ENCODE assay signal across 7 mouse cellular contexts in genomic region chr7:144942744-144943135, GRCm38 (mm10). TPM values are rescaled to one million over a fixed set of nuclear protein-coding genes. Genes with fewer than 3 reads are reported as not detected.
DNase-seq lines count a peak whose midpoint lies in the region; ATAC-seq and TF ChIP-seq lines count a peak whose summit lies in the region.

No protein-coding gene starts in this region.

- no peak for TF ChIP-seq CTCF in C2C12 (IDR thresholded peaks at IDR 0.05; ENCODE audit: control insufficient read depth, insufficient read depth, insufficient read length)
- no peak for TF ChIP-seq CTCF in ES-Bruce4 (IDR thresholded peaks at IDR 0.05; ENCODE audit: low read depth, low read length)
- TF ChIP-seq CTCF in liver, postnatal 0 days (IDR thresholded peaks at IDR 0.05; ENCODE audit: low read depth): no peak

- under 1% methylated on average over 20 of the region's 20 CpGs for WGBS in hindbrain, embryonic 10.5 days
- 2% methylated on average over 20 of the region's 20 CpGs for WGBS in liver, postnatal 0 days (ENCODE audit: insufficient replicate concordance)

- H3K36me3 ChIP-seq in C2C12 (ENCODE audit: control insufficient read depth, insufficient read depth): peaks cover 2% of the 10 kb centered on the region
- no peaks in the 10 kb centered on the region for H3K36me3 ChIP-seq in ES-Bruce4 (ENCODE audit: control insufficient read depth, insufficient read depth, low read length, poor library complexity, severe bottlenecking)
- H3K36me3 ChIP-seq in hindbrain, embryonic 10.5 days: peaks cover 3% of the 10 kb centered on the region; the same call in 1 of the 2 replicates
- no peaks in the 10 kb centered on the region for H3K36me3 ChIP-seq in liver, postnatal 0 days (replicated peaks; ENCODE audit: insufficient read depth, low read length)

- peak overlapping the region; percentile 67 for H3ac ChIP-seq in C2C12 (ENCODE audit: control insufficient read depth, insufficient read length, low read depth)

- H3K4me2 ChIP-seq in liver, postnatal 0 days (ENCODE audit: low read depth, low read length): peak overlapping the region; percentile 95

- H3K27me3 ChIP-seq in C2C12 (ENCODE audit: control insufficient read depth, insufficient read depth, insufficient read length): no peaks in the 10 kb centered on the region
- no peaks in the 10 kb centered on the region for H3K27me3 ChIP-seq in ES-Bruce4 (ENCODE audit: control insufficient read depth, insufficient read depth, low read length, poor library complexity, severe bottlenecking)
- peaks cover 21% of the 10 kb centered on the region for H3K27me3 ChIP-seq in hindbrain, embryonic 10.5 days (ENCODE audit: insufficient read depth, poor library complexity, severe bottlenecking)
- H3K27me3 ChIP-seq in liver, postnatal 0 days (ENCODE audit: insufficient read depth, low read length): peaks cover 59% of the 10 kb centered on the region

- peak overlapping the region; percentile 89 for H3K4me3 ChIP-seq in C2C12 (ENCODE audit: insufficient read depth, poor library complexity, severe bottlenecking)
- peak overlapping the region; percentile 88 for H3K4me3 ChIP-seq in ES-Bruce4 (ENCODE audit: low read depth, low read length)
- H3K4me3 ChIP-seq in hindbrain, embryonic 10.5 days: peak overlapping the region; percentile 86
- H3K4me3 ChIP-seq in liver, postnatal 0 days (ENCODE audit: low read depth, low read length): peak overlapping the region; percentile 26; the same call in 1 of the 2 replicates

- no peak for TF ChIP-seq EP300 in ES-Bruce4 (IDR thresholded peaks at IDR 0.05; ENCODE audit: insufficient read depth, low read depth, low read length)
- no peak for TF ChIP-seq EP300 in liver, postnatal 0 days (IDR thresholded peaks at IDR 0.05; ENCODE audit: low read depth)

- H3K79me2 ChIP-seq in C2C12 (ENCODE audit: control insufficient read depth, insufficient read depth): peaks cover 19% of the 10 kb centered on the region

- no peaks in the 10 kb centered on the region for H3K9me3 ChIP-seq in ES-Bruce4 (replicated peaks; ENCODE audit: control insufficient read depth, insufficient read depth, low read length, poor library complexity, severe bottlenecking)
- no peaks in the 10 kb centered on the region for H3K9me3 ChIP-seq in hindbrain, embryonic 10.5 days
- no peaks in the 10 kb centered on the region for H3K9me3 ChIP-seq in liver, postnatal 0 days (ENCODE audit: low read length)

- H3K27ac ChIP-seq in ES-Bruce4 (ENCODE audit: insufficient read depth, low read length): peak overlapping the region; percentile 69
- peak overlapping the region; percentile 97 for H3K27ac ChIP-seq in hindbrain, embryonic 10.5 days
- no peak overlapping the region for H3K27ac ChIP-seq in liver, postnatal 0 days (ENCODE audit: low read depth)

- no peak for ATAC-seq in liver, postnatal 0 days

- H3K4me1 ChIP-seq in ES-Bruce4 (ENCODE audit: control insufficient read depth, insufficient read depth, low read length): no peaks in the 10 kb centered on the region
- peaks cover 55% of the 10 kb centered on the region for H3K4me1 ChIP-seq in hindbrain, embryonic 10.5 days (replicated peaks)
- H3K4me1 ChIP-seq in liver, postnatal 0 days (ENCODE audit: insufficient read depth): peaks cover 38% of the 10 kb centered on the region

- H3K9ac ChIP-seq in ES-Bruce4 (ENCODE audit: low read depth, poor library complexity, severe bottlenecking): peak overlapping the region; percentile 79
- peak overlapping the region; percentile 41 for H3K9ac ChIP-seq in liver, postnatal 0 days (replicated peaks)

- no peak for DNase-seq in hindbrain, embryonic 10.5 days (ENCODE audit: low spot score)
- DNase-seq in liver, postnatal 0 days: no peak
- DNase-seq in thymus, postnatal 36 days: no peak
- DNase-seq in embryo, embryonic 9.5 days (ENCODE audit: extremely low spot score): no peak
- DNase-seq in spleen, adult 18-20 months: no peak

- TF ChIP-seq POLR2A in ES-Bruce4 (IDR thresholded peaks at IDR 0.05; ENCODE audit: insufficient read depth, low read length): no peak

- H3K79me3 ChIP-seq in C2C12 (ENCODE audit: low read depth): peaks cover 15% of the 10 kb centered on the region

TF ChIP-seq in C2C12, 6 proteins besides CTCF, POLR2A, EP300 and RAD21:
- no peak for TF ChIP-seq FOSL1 (IDR thresholded peaks at IDR 0.05; ENCODE audit: insufficient read depth, low read length, poor library complexity, severe bottlenecking)
- no peak for TF ChIP-seq MYOD1 (IDR thresholded peaks at IDR 0.05; ENCODE audit: control insufficient read depth, insufficient read length, low read depth)
- TF ChIP-seq CEBPB (IDR thresholded peaks at IDR 0.05; ENCODE audit: low read depth): no peak
- no peak for TF ChIP-seq MAX (IDR thresholded peaks at IDR 0.05)
- TF ChIP-seq MYOG (IDR thresholded peaks at IDR 0.05; ENCODE audit: control insufficient read depth, extremely low read depth, insufficient read length): no peak
- no peak for TF ChIP-seq USF1 (IDR thresholded peaks at IDR 0.05; ENCODE audit: low read depth)
TF ChIP-seq in C2C12: peak in this region for 0.

RNA-seq across cellular contexts. Expression of gene Ccnd1, which starts 3.0 kb away (rescaled TPM):
- polyA plus RNA-seq in C2C12 (2012; fragmentation: generic; extraction: Trizol) (196 TPM), ES-Bruce4 (2011; ENCODE audit: insufficient read depth, insufficient read length, low read depth, missing spikeins) (36.3 and 36.5 TPM in 2 replicates)
- 166 and 220 TPM in 2 replicates for polyA plus RNA-seq in hindbrain, embryonic 10.5 days (2016; fragmentation: Nextera tagmentation; extraction: Ambion mirVana)
- 10.1 TPM in 2 replicates for polyA plus RNA-seq in liver, postnatal 0 days (2015; fragmentation: Nextera tagmentation; extraction: Ambion mirVana)

RNA-seq across cellular contexts. Expression of gene LTO1, which starts 27.8 kb away (rescaled TPM):
- polyA plus RNA-seq in C2C12 (2012; fragmentation: generic; extraction: Trizol) (13.5 TPM), ES-Bruce4 (2011; ENCODE audit: insufficient read depth, insufficient read length, low read depth, missing spikeins) (21.5 and 30.7 TPM in 2 replicates)
- polyA plus RNA-seq in hindbrain, embryonic 10.5 days (2016; fragmentation: Nextera tagmentation; extraction: Ambion mirVana): 30.5 and 33.0 TPM in 2 replicates
- polyA plus RNA-seq in liver, postnatal 0 days (2015; fragmentation: Nextera tagmentation; extraction: Ambion mirVana): 6.3 and 7.0 TPM in 2 replicates

RNA-seq across cellular contexts. Expression of gene Fgf15, which starts 46.4 kb away (rescaled TPM):
- polyA plus RNA-seq in C2C12 (2012; fragmentation: generic; extraction: Trizol): 0.02 TPM
- 3.1 and 3.3 TPM in 2 replicates for polyA plus RNA-seq in ES-Bruce4 (2011; ENCODE audit: insufficient read depth, insufficient read length, low read depth, missing spikeins)
- 43.4 and 55.3 TPM in 2 replicates for polyA plus RNA-seq in hindbrain, embryonic 10.5 days (2016; fragmentation: Nextera tagmentation; extraction: Ambion mirVana)
- polyA plus RNA-seq in liver, postnatal 0 days (2015; fragmentation: Nextera tagmentation; extraction: Ambion mirVana): not detected in 2 replicates

Comparison
In these comparisons a context has a peak if more than half of its experiments do, and no peak if none do; other contexts are left out.
1. H3K4me3 ChIP-seq: peak in every context shown above with its lines; median percentile 89 in C2C12; 88 in ES-Bruce4; 86 in hindbrain, embryonic 10.5 days; 26 in liver, postnatal 0 days.
2. RNA of gene Fgf15, which starts 46.4 kb away (polyA plus RNA-seq): 43.4 to 55.3 TPM in hindbrain, embryonic 10.5 days; 3.1 to 3.3 TPM in ES-Bruce4, not detected in liver, postnatal 0 days and 0.02 TPM in C2C12 (single experiment); every median in the first group is over 10 times any median in the second.